Mouse (Mus musculus) right cerebral cortex, postnatal 4 days (tissue): Measurements from ENCODE around the gene Cers5.
"Not testable (repeated sequence)": the region's sequence is repeated elsewhere in the genome, so short reads cannot be mapped to it uniquely, and the experiment has no call there.

Experiments
- DNase-seq: peaks from one replicate; pipeline ENCODE4 v3.0.0-alpha.2; 2022

Gene Cers5

GRCm38 (mm10) chr15:99787625-99788120, 15.0 kb upstream of the Cers5 start:
- peak; percentile 22 for DNase-seq

GRCm38 (mm10) chr15:99778677-99779335, 6.1 kb upstream of the Cers5 start:
- no peak for DNase-seq

GRCm38 (mm10) chr15:99778148-99778547, 5.5 kb upstream of the Cers5 start:
- DNase-seq = no peak

- no peak for DNase-seq
These were observed 240 bp upstream of the Cers5 start for GRCm38 (mm10) chr15:99772925-99773324.

GRCm38 (mm10) chr15:99772277-99772880, 306 bp downstream of the Cers5 start:
- peak; percentile 80 for DNase-seq

- DNase-seq = no peak
These were observed 946 bp downstream of the Cers5 start for GRCm38 (mm10) chr15:99771601-99772276.

GRCm38 (mm10) chr15:99771004-99771500, 1.6 kb downstream of the Cers5 start:
- no peak for DNase-seq

GRCm38 (mm10) chr15:99768761-99769160, 3.9 kb downstream of the Cers5 start:
- no peak for DNase-seq

GRCm38 (mm10) chr15:99767467-99767866, 5.2 kb downstream of the Cers5 start:
- no peak for DNase-seq

- no peak for DNase-seq
These were observed 18.5 kb downstream of the Cers5 start for GRCm38 (mm10) chr15:99754204-99754603.

- no peak for DNase-seq
These were observed 32.5 kb downstream of the Cers5 start for GRCm38 (mm10) chr15:99740229-99740628.

- DNase-seq = no peak
These were observed 36.0 kb downstream of the Cers5 start for GRCm38 (mm10) chr15:99736675-99737074.

- peak; percentile 100 for DNase-seq
These were observed 37.1 kb downstream of the Cers5 start for GRCm38 (mm10) chr15:99735631-99736030.

- DNase-seq = no peak
These were observed 39.5 kb downstream of the Cers5 start for GRCm38 (mm10) chr15:99733186-99733585.

GRCm38 (mm10) chr15:99731678-99732077, 41.0 kb downstream of the Cers5 start:
- no peak for DNase-seq

- no peak for DNase-seq
These were observed 41.5 kb downstream of the Cers5 start for GRCm38 (mm10) chr15:99731167-99731566.

GRCm38 (mm10) chr15:99729056-99729783, 43.5 kb downstream of the Cers5 start:
- DNase-seq = no peak

GRCm38 (mm10) chr15:99728211-99728610, 44.5 kb downstream of the Cers5 start:
- DNase-seq = no peak

GRCm38 (mm10) chr15:99727525-99727924, 45.2 kb downstream of the Cers5 start:
- no peak for DNase-seq

GRCm38 (mm10) chr15:99727039-99727438, 45.6 kb downstream of the Cers5 start:
- DNase-seq = not testable (repeated sequence)

GRCm38 (mm10) chr15:99726549-99726948, 46.1 kb downstream of the Cers5 start:
- no peak for DNase-seq

GRCm38 (mm10) chr15:99725341-99726155, 47.1 kb downstream of the Cers5 start, which contains the start of gene Cox14:
TSS of gene Cox14 (plus strand) at chr15:99725618.
- peak; percentile 92 for DNase-seq
